Mouse (Mus musculus): ENCODE data around the gene Ptprb.

GRCm38 (mm10) chr10:116432421-116432820, 157.1 kb downstream of the Ptprb start:
- TF ChIP-seq GATA1 (IDR thresholded peaks at IDR 0.05; ENCODE audit: low read length) (no peak), TAL1 (IDR thresholded peaks at IDR 0.05; ENCODE audit: low read length) (no peak)
